Mouse (Mus musculus) heart, postnatal 0 days (tissue): ENCODE measurements around the gene Cux1. TPM values are rescaled to one million over a fixed set of nuclear protein-coding genes. Genes with fewer than 3 reads are reported as not detected.
"Not testable (repeated sequence)": the region's sequence is repeated elsewhere in the genome, so short reads cannot be mapped to it uniquely, and the experiment has no call there.

Experiments
- ATAC-seq: fragments of 200-750 bp; cut with Nextera tagmentation; 2 replicates; pipeline ENCODE4 v1.8.0; 2017; ENCODE audit warnings: low read depth, moderate number of reproducible peaks, moderate library complexity; ENCODE audit not compliant: insufficient read depth
- DNase-seq: peaks from one replicate; pipeline ENCODE4 v3.0.0-alpha.2; 2016; ENCODE audit warnings: low spot score
- H3K27ac ChIP-seq: fragments of 300-500 bp; sonication (generic); 2 replicates; pipeline ENCODE4 v1.5.1; 2014; ENCODE audit warnings: low read depth, mild to moderate bottlenecking
- H3K27me3 ChIP-seq: fragments of 300-500 bp; sonication (generic); 2 replicates; pipeline ENCODE4 v1.6.1; 2014; ENCODE audit warnings: low read length, mixed read lengths; ENCODE audit not compliant: control insufficient read depth, insufficient read depth
- H3K36me3 ChIP-seq: fragments of 300-500 bp; sonication (generic); replicated peaks from 2 replicates; pipeline ENCODE4 v1.6.1; 2014; ENCODE audit warnings: low read length, mixed read lengths; ENCODE audit not compliant: control insufficient read depth, insufficient read depth
- H3K4me1 ChIP-seq: fragments of 300-500 bp; sonication (generic); 2 replicates; pipeline ENCODE4 v1.6.1; 2014; ENCODE audit warnings: antibody characterized with exemption; ENCODE audit not compliant: control insufficient read depth, insufficient read depth
- H3K4me2 ChIP-seq: fragments of 300-500 bp; sonication (generic); 2 replicates; pipeline ENCODE4 v1.6.1; 2014; ENCODE audit warnings: low read depth, mild to moderate bottlenecking, low read length, moderate library complexity
- H3K4me3 ChIP-seq: fragments of 300-500 bp; sonication (generic); 2 replicates; pipeline ENCODE4 v1.5.1; 2014; ENCODE audit warnings: low read depth, low read length
- H3K9ac ChIP-seq: fragments of 300-500 bp; sonication (generic); replicated peaks from 2 replicates; pipeline ENCODE4 v1.6.1; 2014; ENCODE audit warnings: low read depth, low read length, mixed read lengths
- H3K9me3 ChIP-seq: fragments of 300-500 bp; sonication (generic); replicated peaks from 2 replicates; pipeline ENCODE4 v1.6.1; 2016; ENCODE audit warnings: low read length; ENCODE audit not compliant: control insufficient read depth
- CTCF ChIP-seq: IDR thresholded peaks from 2 replicates; pipeline ENCODE4 v1.5.1; 2016; ENCODE audit warnings: antibody characterized with exemption, control low read depth, low read depth
- EP300 ChIP-seq: IDR thresholded peaks from 2 replicates; pipeline ENCODE4 v1.6.1; 2016; ENCODE audit warnings: antibody characterized with exemption, low read depth
- WGBS: fragments of 180-500 bp; shearing (Covaris S2); extraction: QIAGEN DNeasy Blood & Tissue Kit; methylation state at CpG from one replicate; pipeline ENCODE4 v1.1.7; 2014; 5-methylcytosine and 5-hydroxymethylcytosine counted together
- polyA plus RNA-seq: library from polyadenylated mRNA; unstranded; fragments of >200 nt; fragmentation: Nextera tagmentation; extraction: Ambion mirVana; gene quantifications from 2 replicates; pipeline ENCODE4 v1.2.1, GENCODE M21; 2015
- total RNA-seq: library from RNA; depleted of rRNA; stranded (reverse); fragments of >200 nt; gene quantifications from 2 replicates; pipeline ENCODE4 v1.2.3, GENCODE M21; 2014; ENCODE audit warnings: low replicate concordance

Cux1 gene
- total and polyA plus RNA-seq, 2 experiments from 2014 or later = 50.7 to 89.5 TPM

- Histone ChIP-seq H3K36me3 (no peaks in the 10 kb centered on the region), H3K4me2 (no peak overlapping the region), H3K27me3 (no peaks in the 10 kb centered on the region), H3K4me3 (no peak overlapping the region), H3K9me3 (no peaks in the 10 kb centered on the region), H3K4me1 (no peaks in the 10 kb centered on the region), H3K9ac (no peak overlapping the region), H3K27ac (no peak overlapping the region)
- no peak for TF ChIP-seq CTCF
- no peak for TF ChIP-seq EP300
- ATAC-seq (no peak), DNase-seq (no peak)
- 88% methylated on average over 3 of the region's 3 CpGs for WGBS
Observed at GRCm38 (mm10) chr5:136215211-136215610, 352.1 kb downstream of the Cux1 start.

GRCm38 (mm10) chr5:136213716-136214115 is 353.6 kb downstream of the Cux1 start:
- H3K9me3 ChIP-seq = no peaks in the 10 kb centered on the region
- no peak overlapping the region for H3K9ac ChIP-seq
- WGBS = 68% methylated on average over 5 of the region's 5 CpGs
- H3K36me3 ChIP-seq = no peaks in the 10 kb centered on the region
- no peak for ATAC-seq
- no peak overlapping the region for H3K4me2 ChIP-seq
- no peaks in the 10 kb centered on the region for H3K27me3 ChIP-seq
- TF ChIP-seq EP300 (no peak), CTCF (no peak)
- DNase-seq = no peak
- H3K4me3 ChIP-seq = no peak overlapping the region
- H3K4me1 ChIP-seq = no peaks in the 10 kb centered on the region
- no peak overlapping the region for H3K27ac ChIP-seq

GRCm38 (mm10) chr5:136212716-136213115 is 354.6 kb downstream of the Cux1 start:
- Histone ChIP-seq H3K4me2 (no peak overlapping the region), H3K9me3 (no peaks in the 10 kb centered on the region), H3K4me1 (no peaks in the 10 kb centered on the region), H3K36me3 (no peaks in the 10 kb centered on the region), H3K27ac (no peak overlapping the region), H3K9ac (no peak overlapping the region), H3K4me3 (no peak overlapping the region), H3K27me3 (no peaks in the 10 kb centered on the region)
- ATAC-seq = no peak
- DNase-seq = no peak
- WGBS = 83% methylated on average over 11 of the region's 11 CpGs
- no peak for TF ChIP-seq CTCF
- TF ChIP-seq EP300 = no peak

GRCm38 (mm10) chr5:136211341-136212102 is 355.8 kb downstream of the Cux1 start:
- not testable (repeated sequence) for DNase-seq, ATAC-seq, H3K36me3 ChIP-seq, H3K27me3 ChIP-seq, H3K4me1 ChIP-seq, H3K4me2 ChIP-seq, H3K4me3 ChIP-seq, H3K9ac ChIP-seq, H3K27ac ChIP-seq, H3K9me3 ChIP-seq
- 88% methylated on average over 14 of the region's 14 CpGs for WGBS

GRCm38 (mm10) chr5:136210549-136210948 is 356.7 kb downstream of the Cux1 start:
- 60% methylated on average over 5 of the region's 5 CpGs for WGBS
- no peak overlapping the region for H3K9ac ChIP-seq
- TF ChIP-seq CTCF (no peak), EP300 (no peak)
- H3K4me3 ChIP-seq = no peak overlapping the region
- DNase-seq (no peak), ATAC-seq (no peak)
- H3K36me3 ChIP-seq = no peaks in the 10 kb centered on the region
- no peaks in the 10 kb centered on the region for H3K4me1 ChIP-seq
- no peaks in the 10 kb centered on the region for H3K27me3 ChIP-seq
- H3K27ac ChIP-seq = no peak overlapping the region
- no peak overlapping the region for H3K4me2 ChIP-seq
- no peaks in the 10 kb centered on the region for H3K9me3 ChIP-seq

GRCm38 (mm10) chr5:136201832-136202231 is 365.5 kb downstream of the Cux1 start:
- TF ChIP-seq EP300 (no peak), CTCF (peak; percentile 89)
- Histone ChIP-seq H3K9me3 (no peaks in the 10 kb centered on the region), H3K27ac (no peak overlapping the region), H3K9ac (no peak overlapping the region), H3K27me3 (no peaks in the 10 kb centered on the region), H3K4me2 (no peak overlapping the region), H3K36me3 (peaks cover under 1% of the 10 kb centered on the region; the same call in 1 of the 2 replicates), H3K4me1 (peaks cover 8% of the 10 kb centered on the region; the same call in 1 of the 2 replicates), H3K4me3 (no peak overlapping the region)
- WGBS = 23% methylated on average over 7 of the region's 7 CpGs
- ATAC-seq (no peak), DNase-seq (peak; percentile 72)
